Mouse (Mus musculus): ENCODE results near the gene Gtf2ird1.
"Not testable (repeated sequence)": the region's sequence is repeated elsewhere in the genome, so short reads cannot be mapped to it uniquely, and the experiment has no call there.

Gtf2ird1 gene

GRCm38 (mm10) chr5:134456503-134456962 lies at the start of gene Gtf2ird1:
Gtf2ird1 (minus strand) TSS chr5:134456716.
- peak; percentile 72 for DNase-seq (ENCODE audit: extremely low read depth, insufficient read length, low spot score)

- no peak for DNase-seq (ENCODE audit: extremely low read depth, insufficient read length, low spot score)
These were observed 49.3 kb upstream of the Gtf2ird1 start for GRCm38 (mm10) chr5:134505810-134506292.

- no peak for DNase-seq (ENCODE audit: extremely low read depth, insufficient read length, low spot score)
These were observed 46.1 kb upstream of the Gtf2ird1 start for GRCm38 (mm10) chr5:134502591-134502990.

GRCm38 (mm10) chr5:134501453-134501852 lies 44.9 kb upstream of the Gtf2ird1 start:
- DNase-seq (ENCODE audit: extremely low read depth, insufficient read length, low spot score), result no peak

- no peak for DNase-seq (ENCODE audit: extremely low read depth, insufficient read length, low spot score)
These were observed 44.2 kb upstream of the Gtf2ird1 start for GRCm38 (mm10) chr5:134500681-134501080.

GRCm38 (mm10) chr5:134500062-134500461 lies 43.5 kb upstream of the Gtf2ird1 start:
- DNase-seq (ENCODE audit: extremely low read depth, insufficient read length, low spot score), result peak; percentile 70

- no peak for DNase-seq (ENCODE audit: extremely low read depth, insufficient read length, low spot score)
These were observed 40.5 kb upstream of the Gtf2ird1 start for GRCm38 (mm10) chr5:134497026-134497425.

GRCm38 (mm10) chr5:134495796-134496195 lies 39.3 kb upstream of the Gtf2ird1 start:
- no peak for DNase-seq (ENCODE audit: extremely low read depth, insufficient read length, low spot score)

GRCm38 (mm10) chr5:134494142-134494541 lies 37.6 kb upstream of the Gtf2ird1 start:
- peak; percentile 51 for DNase-seq (ENCODE audit: extremely low read depth, insufficient read length, low spot score)

GRCm38 (mm10) chr5:134492956-134493355 lies 36.4 kb upstream of the Gtf2ird1 start:
- DNase-seq (ENCODE audit: extremely low read depth, insufficient read length, low spot score), result no peak

- DNase-seq (ENCODE audit: extremely low read depth, insufficient read length, low spot score), result peak; percentile 66
These were observed 35.3 kb upstream of the Gtf2ird1 start for GRCm38 (mm10) chr5:134491712-134492417.

- no peak for DNase-seq (ENCODE audit: extremely low read depth, insufficient read length, low spot score)
These were observed 34.7 kb upstream of the Gtf2ird1 start for GRCm38 (mm10) chr5:134491206-134491605.

GRCm38 (mm10) chr5:134490465-134490864 lies 33.9 kb upstream of the Gtf2ird1 start:
- no peak for DNase-seq (ENCODE audit: extremely low read depth, insufficient read length, low spot score)

GRCm38 (mm10) chr5:134489583-134489982 lies 33.1 kb upstream of the Gtf2ird1 start:
- DNase-seq (ENCODE audit: extremely low read depth, insufficient read length, low spot score), result no peak

GRCm38 (mm10) chr5:134488596-134488995 lies 32.1 kb upstream of the Gtf2ird1 start:
- DNase-seq (ENCODE audit: extremely low read depth, insufficient read length, low spot score), result no peak

- no peak for DNase-seq (ENCODE audit: extremely low read depth, insufficient read length, low spot score)
These were observed 31.5 kb upstream of the Gtf2ird1 start for GRCm38 (mm10) chr5:134488042-134488441.

- DNase-seq (ENCODE audit: extremely low read depth, insufficient read length, low spot score), result peak; percentile 45
These were observed 29.6 kb upstream of the Gtf2ird1 start for GRCm38 (mm10) chr5:134485900-134486665.

- no peak for DNase-seq (ENCODE audit: extremely low read depth, insufficient read length, low spot score)
These were observed 28.7 kb upstream of the Gtf2ird1 start for GRCm38 (mm10) chr5:134485183-134485730.

- no peak for DNase-seq (ENCODE audit: extremely low read depth, insufficient read length, low spot score)
These were observed 26.8 kb upstream of the Gtf2ird1 start for GRCm38 (mm10) chr5:134483291-134483690.

- DNase-seq (ENCODE audit: extremely low read depth, insufficient read length, low spot score), result no peak
These were observed 25.8 kb upstream of the Gtf2ird1 start for GRCm38 (mm10) chr5:134482331-134482730.

GRCm38 (mm10) chr5:134478886-134479285 lies 22.4 kb upstream of the Gtf2ird1 start:
- DNase-seq (ENCODE audit: extremely low read depth, insufficient read length, low spot score), result not testable (repeated sequence)
